Mouse (Mus musculus): ENCODE results near the gene Primpol. TPM values are rescaled to one million over a fixed set of nuclear protein-coding genes. Genes with fewer than 3 reads are reported as not detected.

The Primpol gene
- polyA plus RNA-seq, 1 experiment: 2.8 TPM

DNA sequence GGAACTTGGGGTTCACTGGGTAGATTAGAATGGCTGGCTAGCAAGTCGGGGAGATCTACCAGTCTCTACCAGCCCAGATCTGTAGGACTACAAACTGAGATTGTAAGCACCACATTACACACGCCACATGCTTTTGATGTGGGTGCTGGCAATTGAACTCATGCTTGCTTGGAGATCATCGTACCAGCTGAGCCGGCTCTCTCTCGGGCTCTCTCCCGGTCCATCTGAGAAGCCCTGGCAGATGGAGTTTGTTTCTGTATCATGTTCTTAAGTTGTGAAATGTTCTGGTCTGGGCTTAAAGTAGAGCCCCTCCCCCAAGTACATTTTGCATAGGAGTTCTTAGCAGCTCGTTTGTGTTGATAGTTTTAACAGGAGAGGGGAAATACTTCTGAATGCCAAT, 73.8 kb downstream of the Primpol start:
- Histone ChIP-seq H3K4me3 (replicated peaks; ENCODE audit: insufficient read depth, low read depth, low read length) (no peak overlapping the region), H3K4me1 (ENCODE audit: control insufficient read depth, insufficient read depth, low read length) (peaks cover 8% of the 10 kb centered on the region; the same call in 1 of the 2 replicates), H3K27ac (ENCODE audit: insufficient read depth, low read length) (no peak overlapping the region), H3K27me3 (ENCODE audit: control insufficient read depth, insufficient read depth, low read length) (no peaks in the 10 kb centered on the region)
- DNase-seq: no peak
- WGBS: 25% methylated on average over 7 of the region's 7 CpGs
- TF ChIP-seq POLR2A (IDR thresholded peaks at IDR 0.05; ENCODE audit: borderline replicate concordance, insufficient read depth, low read length) (no peak), CTCF (IDR thresholded peaks at IDR 0.05; ENCODE audit: borderline replicate concordance, insufficient read depth, low read depth, low read length) (no peak)

DNA sequence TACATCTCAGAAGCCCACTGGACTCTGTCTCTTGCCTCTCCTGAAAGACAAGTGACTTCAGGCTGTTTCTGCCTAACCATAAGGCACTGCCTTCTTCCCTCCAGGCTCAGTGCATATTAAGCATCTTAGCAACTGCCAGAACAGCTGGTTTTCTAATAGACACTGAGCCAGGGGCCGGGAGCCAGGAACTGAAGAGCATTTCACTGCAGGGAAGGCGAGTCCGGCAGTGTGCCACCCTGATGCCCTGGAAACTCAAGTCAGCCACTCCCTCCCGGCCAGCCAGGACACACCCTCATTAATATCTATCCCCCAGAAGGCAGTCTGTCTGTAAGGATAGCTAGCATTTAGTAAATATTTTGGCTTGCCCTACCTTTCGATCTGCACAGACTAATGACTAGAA, 77.3 kb downstream of the Primpol start:
- Histone ChIP-seq H3K4me3 (replicated peaks; ENCODE audit: insufficient read depth, low read depth, low read length) (no peak overlapping the region), H3K27me3 (ENCODE audit: control insufficient read depth, insufficient read depth, low read length) (no peaks in the 10 kb centered on the region), H3K27ac (ENCODE audit: insufficient read depth, low read length) (no peak overlapping the region), H3K4me1 (ENCODE audit: control insufficient read depth, insufficient read depth, low read length) (peaks cover 6% of the 10 kb centered on the region; the same call in 1 of the 2 replicates)
- peak in 1 of 2 experiments; percentile 19 for DNase-seq
- TF ChIP-seq CTCF (IDR thresholded peaks at IDR 0.05; ENCODE audit: borderline replicate concordance, insufficient read depth, low read depth, low read length): no peak
- 4% methylated on average over 5 of the region's 5 CpGs for WGBS

DNA sequence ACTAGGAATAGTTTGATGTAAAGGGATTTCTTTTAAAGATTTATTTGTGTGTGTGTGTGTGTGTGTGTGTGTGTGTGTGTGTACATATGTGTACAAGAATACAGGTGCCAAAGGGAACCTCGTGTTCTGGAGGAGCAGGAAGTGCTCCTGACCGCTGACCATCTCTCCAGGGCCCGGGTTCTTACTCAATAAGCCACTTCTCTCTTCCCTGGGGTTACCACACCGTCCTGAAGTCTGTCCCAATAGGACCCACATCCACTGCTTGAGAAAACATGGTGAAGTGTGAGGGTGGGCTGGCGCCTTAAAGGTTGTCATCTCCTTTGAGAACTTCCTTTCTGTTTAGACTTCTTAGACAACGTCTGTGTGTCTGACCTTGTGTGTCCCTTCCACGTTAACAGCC, 83.1 kb downstream of the Primpol start:
- Histone ChIP-seq H3K4me3 (replicated peaks; ENCODE audit: insufficient read depth, low read depth, low read length) (no peak overlapping the region), H3K27ac (ENCODE audit: insufficient read depth, low read length) (no peak overlapping the region), H3K4me1 (ENCODE audit: control insufficient read depth, insufficient read depth, low read length) (no peaks in the 10 kb centered on the region), H3K27me3 (ENCODE audit: control insufficient read depth, insufficient read depth, low read length) (no peaks in the 10 kb centered on the region)
- DNase-seq: no peak
- TF ChIP-seq CTCF (IDR thresholded peaks at IDR 0.05; ENCODE audit: borderline replicate concordance, insufficient read depth, low read depth, low read length) (no peak), POLR2A (IDR thresholded peaks at IDR 0.05; ENCODE audit: borderline replicate concordance, insufficient read depth, low read length) (no peak)
- 87% methylated on average over 7 of the region's 7 CpGs for WGBS

DNA sequence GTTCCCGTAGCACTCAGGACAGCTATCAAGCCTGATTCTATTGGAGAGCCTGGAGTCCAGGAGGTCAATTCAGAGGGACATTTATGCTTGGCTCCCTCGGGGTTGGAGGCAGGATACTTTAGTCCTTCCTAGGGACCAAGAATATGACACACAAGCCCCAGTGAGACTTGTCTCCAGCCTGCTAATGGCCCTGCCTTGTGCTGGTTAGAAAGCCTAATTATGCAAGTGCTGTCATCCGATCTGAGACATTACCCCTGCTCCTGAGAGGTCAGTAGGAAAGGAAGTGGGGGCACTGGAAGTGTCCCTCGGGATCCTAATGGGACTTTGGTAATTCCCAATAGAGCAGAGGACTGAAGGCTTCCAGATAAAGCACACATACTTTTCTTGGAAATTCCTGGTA, 86.5 kb downstream of the Primpol start:
- Histone ChIP-seq H3K4me3 (replicated peaks; ENCODE audit: insufficient read depth, low read depth, low read length) (no peak overlapping the region), H3K27ac (ENCODE audit: insufficient read depth, low read length) (no peak overlapping the region), H3K27me3 (ENCODE audit: control insufficient read depth, insufficient read depth, low read length) (no peaks in the 10 kb centered on the region), H3K4me1 (ENCODE audit: control insufficient read depth, insufficient read depth, low read length) (no peaks in the 10 kb centered on the region)
- no peak for TF ChIP-seq POLR2A (IDR thresholded peaks at IDR 0.05; ENCODE audit: borderline replicate concordance, insufficient read depth, low read length)
- no peak for TF ChIP-seq CTCF (IDR thresholded peaks at IDR 0.05; ENCODE audit: borderline replicate concordance, insufficient read depth, low read depth, low read length)
- DNase-seq: no peak
- WGBS: 62% methylated on average over 4 of the region's 4 CpGs

DNA sequence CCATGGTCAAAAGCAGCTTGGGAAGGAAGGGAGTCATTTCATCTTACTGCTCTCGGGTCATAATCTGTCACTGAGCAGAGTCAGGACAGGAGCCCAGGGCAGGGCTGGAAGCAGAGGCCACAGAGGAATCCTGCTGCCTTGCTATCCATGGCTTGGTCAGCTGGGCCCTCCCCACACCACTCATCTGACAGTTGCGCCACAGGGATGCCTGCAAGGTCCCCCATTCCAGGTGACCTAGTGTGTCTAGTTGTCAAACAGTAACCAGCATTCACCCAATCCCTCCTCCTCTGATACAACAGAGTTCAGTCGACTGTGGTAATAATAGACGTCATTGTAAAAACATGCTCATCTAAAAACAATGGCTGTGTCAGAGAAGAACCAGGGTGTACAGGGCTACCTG, 87.5 kb downstream of the Primpol start:
- WGBS: 83% methylated on average over 4 of the region's 4 CpGs
- DNase-seq: no peak
- Histone ChIP-seq H3K27ac (ENCODE audit: insufficient read depth, low read length) (no peak overlapping the region), H3K27me3 (ENCODE audit: control insufficient read depth, insufficient read depth, low read length) (no peaks in the 10 kb centered on the region), H3K4me1 (ENCODE audit: control insufficient read depth, insufficient read depth, low read length) (no peaks in the 10 kb centered on the region), H3K4me3 (replicated peaks; ENCODE audit: insufficient read depth, low read depth, low read length) (no peak overlapping the region)
- no peak for TF ChIP-seq POLR2A (IDR thresholded peaks at IDR 0.05; ENCODE audit: borderline replicate concordance, insufficient read depth, low read length)
- no peak for TF ChIP-seq CTCF (IDR thresholded peaks at IDR 0.05; ENCODE audit: borderline replicate concordance, insufficient read depth, low read depth, low read length)

DNA sequence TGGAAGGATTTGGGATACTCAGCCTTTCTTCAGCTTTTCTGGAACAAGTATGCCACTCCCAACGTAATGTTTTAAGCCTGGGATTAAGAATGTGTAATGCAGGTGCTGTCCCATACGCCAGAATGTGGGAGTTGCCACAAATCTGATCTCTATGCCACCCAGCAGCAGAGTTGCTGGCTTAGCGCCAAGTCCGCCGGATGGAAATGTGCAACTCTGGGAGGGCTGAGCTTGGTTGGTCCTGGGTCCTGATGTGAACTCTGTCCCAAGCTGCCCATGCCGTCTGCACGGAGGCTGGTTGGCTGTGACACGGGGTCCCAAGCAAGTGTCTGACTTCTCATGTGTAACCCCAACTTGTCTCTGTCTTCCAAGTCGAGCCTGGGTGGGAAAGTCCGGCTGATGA, 90.2 kb downstream of the Primpol start:
- WGBS: 22% methylated on average over 10 of the region's 10 CpGs
- DNase-seq: no peak
- Histone ChIP-seq H3K4me3 (replicated peaks; ENCODE audit: insufficient read depth, low read depth, low read length) (no peak overlapping the region), H3K4me1 (ENCODE audit: control insufficient read depth, insufficient read depth, low read length) (no peaks in the 10 kb centered on the region), H3K27ac (ENCODE audit: insufficient read depth, low read length) (no peak overlapping the region), H3K27me3 (ENCODE audit: control insufficient read depth, insufficient read depth, low read length) (no peaks in the 10 kb centered on the region)
- TF ChIP-seq POLR2A (IDR thresholded peaks at IDR 0.05; ENCODE audit: borderline replicate concordance, insufficient read depth, low read length) (no peak), CTCF (IDR thresholded peaks at IDR 0.05; ENCODE audit: borderline replicate concordance, insufficient read depth, low read depth, low read length) (no peak)

DNA sequence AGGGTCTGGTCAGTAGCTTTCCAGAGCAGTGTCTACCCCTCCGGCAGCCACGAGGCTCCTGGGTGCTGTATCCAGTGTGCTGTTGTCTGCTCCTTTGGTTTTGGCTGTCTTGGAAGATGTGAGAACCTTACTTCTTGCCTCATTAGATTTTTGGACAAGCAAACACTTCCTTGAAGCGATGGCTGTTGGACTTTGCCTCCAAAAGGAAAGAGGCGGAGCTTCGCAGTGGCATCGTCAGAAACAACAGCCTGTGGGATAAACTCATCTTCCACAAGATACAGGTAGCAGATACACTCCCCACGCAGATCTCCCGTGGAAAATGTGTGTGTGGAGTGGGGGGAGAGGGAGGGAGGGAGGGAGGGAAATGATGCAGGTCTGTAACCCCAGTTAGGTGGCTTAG, 90.9 kb downstream of the Primpol start:
- H3K27me3 ChIP-seq (ENCODE audit: control insufficient read depth, insufficient read depth, low read length): no peaks in the 10 kb centered on the region
- TF ChIP-seq POLR2A (IDR thresholded peaks at IDR 0.05; ENCODE audit: borderline replicate concordance, insufficient read depth, low read length) (no peak), CTCF (IDR thresholded peaks at IDR 0.05; ENCODE audit: borderline replicate concordance, insufficient read depth, low read depth, low read length) (no peak)
- H3K4me3 ChIP-seq (replicated peaks; ENCODE audit: insufficient read depth, low read depth, low read length): no peak overlapping the region
- WGBS: 65% methylated on average over 8 of the region's 8 CpGs
- H3K27ac ChIP-seq (ENCODE audit: insufficient read depth, low read length): no peak overlapping the region
- DNase-seq: no peak
- no peaks in the 10 kb centered on the region for H3K4me1 ChIP-seq (ENCODE audit: control insufficient read depth, insufficient read depth, low read length)

Other genes with a start within 250 kb of the Primpol start
- gene Acsl1, start 146.2 kb downstream of the Primpol start, polyA plus RNA-seq (2012; rRNA removed): 47.7 and 51.1 TPM in 2 replicates
- gene Cenpu, start 65.2 kb downstream of the Primpol start, polyA plus RNA-seq (2012; rRNA removed): 1.3 and 1.4 TPM in 2 replicates
- gene Casp3, start 79 bp upstream of the Primpol start, polyA plus RNA-seq (2012; rRNA removed): 13.3 and 14.6 TPM in 2 replicates
- gene Irf2, start 122.5 kb upstream of the Primpol start, polyA plus RNA-seq (2012; rRNA removed): 19.0 and 20.1 TPM in 2 replicates

Measured in cerebellum, adult 2 months (tissue).